Mouse (Mus musculus): ENCODE data around the gene Gm17581.

DNA sequence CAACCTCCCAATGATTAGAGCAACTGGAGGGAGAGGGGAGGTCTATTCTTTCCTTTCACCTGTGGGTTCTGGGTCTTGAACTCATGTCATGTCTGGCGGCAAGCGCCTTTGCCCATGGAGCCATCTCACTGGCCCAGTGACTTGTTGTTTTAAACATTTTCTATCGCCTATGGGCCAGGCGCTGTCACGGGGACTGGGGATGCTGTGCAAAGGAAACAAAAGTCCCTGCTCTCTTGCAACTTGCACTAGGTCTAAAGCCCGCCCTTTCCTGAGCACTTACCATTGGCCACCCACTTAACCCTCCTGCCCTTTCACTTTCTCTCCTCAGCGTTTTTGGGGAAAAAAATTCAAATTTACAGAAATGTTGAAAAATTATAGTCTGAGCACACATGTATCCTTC is 38.8 kb downstream of the Gm17581 start:
- TF ChIP-seq CTCF (IDR thresholded peaks at IDR 0.05; ENCODE audit: extremely low read depth, insufficient read depth, insufficient read length, insufficient replicate concordance) (no peak), POLR2A (IDR thresholded peaks at IDR 0.05; ENCODE audit: low read depth, low read length) (no peak)

Data from spleen, adult 2 months (tissue).